ENCODE assay signal across 19 mouse cellular contexts in genomic region chr2:23999323-23999722, GRCm38 (mm10). TPM values are rescaled to one million over a fixed set of nuclear protein-coding genes. Genes with fewer than 3 reads are reported as not detected.
DNase-seq lines count a peak whose midpoint lies in the region; TF ChIP-seq lines count a peak whose summit lies in the region.
"Had no signal": no experiment of that assay in that cellular context is flagged by ENCODE, and none has a peak within 500 bp of the region (broad histone marks: within the 10 kb centered on the region; RNA-seq: fewer than 3 reads in every experiment).

No protein-coding gene starts in this region.

- peak overlapping the region; percentile 48; the same call in 1 of the 2 replicates for H3K27ac ChIP-seq in CH12.LX (ENCODE audit: insufficient read depth, low read depth)

- in situ Hi-C loops in CH12.LX (cut with MboI; ENCODE audit: low pct_ligation_motif_present, low pct_unique_long_range_greater_than_20kb, low sequenced_read_pairs): no loop called here

- dilution Hi-C loops in CH12.LX (cut with MboI; ENCODE audit: extremely low pct_ligation_motif_present, extremely low pct_unique_long_range_greater_than_20kb, low sequenced_read_pairs): no loop called here

- H3K4me2 ChIP-seq in CH12.LX (ENCODE audit: insufficient read depth, low read depth, poor library complexity, severe bottlenecking): no peak overlapping the region; the same call in 1 of the 2 replicates

- no peak for TF ChIP-seq POLR2A in CH12.LX (IDR thresholded peaks at IDR 0.05; ENCODE audit: low read depth, low read length)

- peaks cover 0 to 4% of the 10 kb centered on the region in 2 experiments for H3K36me3 ChIP-seq in CH12.LX (replicated peaks in 1 of 2; ENCODE audit: control insufficient read depth in 1 of 2, insufficient read depth in 1 of 2, low read length in 1 of 2)
- H3K36me3 ChIP-seq: G1E had no signal

- no peak for TF ChIP-seq CTCF in CH12.LX (conservative IDR thresholded peaks at IDR 0.05 in 1 of 2, IDR thresholded peaks at IDR 0.05 in 1 of 2; ENCODE audit: low read depth in 2 of 2, low read length in 2 of 2)

- no peaks in the 10 kb centered on the region for H3K27me3 ChIP-seq in CH12.LX (replicated peaks)

- H3K9ac ChIP-seq in CH12.LX (ENCODE audit: insufficient read depth, low read depth): no peak overlapping the region

- peak; percentile 68 for DNase-seq in CH12.LX (ENCODE audit: extremely low read depth)
- DNase-seq in thymus, postnatal 0 days (ENCODE audit: low spot score): no peak
- DNase-seq: adrenal gland, adult 2 months; adrenal gland, adult 8-10 months; adrenal gland, postnatal 10 days; adrenal gland, postnatal 14 days; adrenal gland, postnatal 25 days; adrenal gland, postnatal 36 days; B cell, adult 2 months; cerebellum, adult 11 months; cerebellum, adult 11-12 months; cerebellum, adult 18-20 months; cerebellum, adult 2 months; cerebellum, adult 8-10 months had no signal

- peaks cover 5 to 57% of the 10 kb centered on the region in 2 experiments; a peak in 3 of 4 replicates for H3K4me1 ChIP-seq in CH12.LX (ENCODE audit: control insufficient read depth in 1 of 2, insufficient read depth in 2 of 2)

- TF ChIP-seq RAD21 in CH12.LX (IDR thresholded peaks at IDR 0.05; ENCODE audit: low read depth, low read length): no peak; the same call in 1 of the 2 replicates

- H3K4me3 ChIP-seq in CH12.LX (replicated peaks in 1 of 3; ENCODE audit: low read depth in 2 of 3, low read length in 2 of 3, poor library complexity in 1 of 3): no peak overlapping the region

- no peaks in the 10 kb centered on the region for H3K9me3 ChIP-seq in CH12.LX (replicated peaks; ENCODE audit: low read length)
- H3K9me3 ChIP-seq: G1E had no signal

- peak; percentile 91 for TF ChIP-seq EP300 in CH12.LX (IDR thresholded peaks at IDR 0.05; ENCODE audit: low read length)

- H3K79me2 ChIP-seq in CH12.LX (replicated peaks; ENCODE audit: control insufficient read depth, extremely low read depth, insufficient read depth, poor library complexity, severe bottlenecking): no peaks in the 10 kb centered on the region

TF ChIP-seq in CH12.LX, 34 proteins besides CTCF, POLR2A, EP300 and RAD21:
- peak; percentile 95 for TF ChIP-seq TCF12 (IDR thresholded peaks at IDR 0.05; ENCODE audit: low read depth, low read length)
- TF ChIP-seq ETS1 (conservative IDR thresholded peaks at IDR 0.05; ENCODE audit: low read depth, low read length): peak; percentile 75
- TF ChIP-seq MAFK (IDR thresholded peaks at IDR 0.05; ENCODE audit: insufficient replicate concordance, low read length): no peak
- TF ChIP-seq POLR2AphosphoS2 (IDR thresholded peaks at IDR 0.05; ENCODE audit: low read depth, low read length): no peak
- TF ChIP-seq ZNF384 (IDR thresholded peaks at IDR 0.05; ENCODE audit: low read depth, low read length): peak; percentile 93
- no peak for TF ChIP-seq NELFE (IDR thresholded peaks at IDR 0.05; ENCODE audit: low read depth, low read length)
- TF ChIP-seq MEF2A (IDR thresholded peaks at IDR 0.05; ENCODE audit: borderline replicate concordance, low read depth, low read length): peak; percentile 61; the same call in 1 of the 2 replicates
- peak; percentile 31; the same call in 1 of the 2 replicates for TF ChIP-seq IRF4 (IDR thresholded peaks at IDR 0.05; ENCODE audit: low read depth, low read length)

RNA-seq across cellular contexts. Expression of gene Hnmt, which starts 49.9 kb away (rescaled TPM):
- total RNA-seq in CH12.LX (2012; rRNA removed) (0.42 and 0.64 TPM in 2 replicates), CH12.LX (2014; rRNA removed) (0.13 TPM in 1 of 2 replicates, not detected in the other)
- not detected in 2 replicates for polyA plus RNA-seq in CH12.LX (2012; ENCODE audit: insufficient read length, low read depth)
- polyA plus RNA-seq in thymus, postnatal 0 days (2015; fragmentation: Nextera tagmentation; extraction: Ambion mirVana): 0.49 and 0.56 TPM in 2 replicates
- total RNA-seq: ES-E14, G1E had no signal
- polyA plus RNA-seq: activated CD4-positive, CD25-positive, alpha-beta regulatory T cell, adult 4 months; C2C12; CD4-positive, CD25-positive, alpha-beta regulatory T cell, adult 4 months; G1E had no signal
